Mouse (Mus musculus) frontal cortex, adult 2 months (tissue): ENCODE data around the gene Hirip3. TPM values are rescaled to one million over a fixed set of nuclear protein-coding genes. Genes with fewer than 3 reads are reported as not detected.
A peak's percentile ranks its signal among the peaks of the same experiment; 100 is the strongest.

ENCODE experiments used
- DNase-seq, 2 experiments: peaks; one replicate each; pipeline ENCODE4 v3.0.0; 2022; ENCODE audit warnings: low spot score in 1 of 2; ENCODE audit errors: extremely low spot score in 1 of 2
- polyA plus RNA-seq: library from polyadenylated mRNA; depleted of rRNA; stranded (reverse); fragments of >200 nt; gene quantifications from 2 replicates; pipeline ENCODE4 v1.2.3, GENCODE M21; 2012; rRNA removed

Hirip3 gene
- 89.0 and 92.5 TPM in 2 replicates for polyA plus RNA-seq

DNA sequence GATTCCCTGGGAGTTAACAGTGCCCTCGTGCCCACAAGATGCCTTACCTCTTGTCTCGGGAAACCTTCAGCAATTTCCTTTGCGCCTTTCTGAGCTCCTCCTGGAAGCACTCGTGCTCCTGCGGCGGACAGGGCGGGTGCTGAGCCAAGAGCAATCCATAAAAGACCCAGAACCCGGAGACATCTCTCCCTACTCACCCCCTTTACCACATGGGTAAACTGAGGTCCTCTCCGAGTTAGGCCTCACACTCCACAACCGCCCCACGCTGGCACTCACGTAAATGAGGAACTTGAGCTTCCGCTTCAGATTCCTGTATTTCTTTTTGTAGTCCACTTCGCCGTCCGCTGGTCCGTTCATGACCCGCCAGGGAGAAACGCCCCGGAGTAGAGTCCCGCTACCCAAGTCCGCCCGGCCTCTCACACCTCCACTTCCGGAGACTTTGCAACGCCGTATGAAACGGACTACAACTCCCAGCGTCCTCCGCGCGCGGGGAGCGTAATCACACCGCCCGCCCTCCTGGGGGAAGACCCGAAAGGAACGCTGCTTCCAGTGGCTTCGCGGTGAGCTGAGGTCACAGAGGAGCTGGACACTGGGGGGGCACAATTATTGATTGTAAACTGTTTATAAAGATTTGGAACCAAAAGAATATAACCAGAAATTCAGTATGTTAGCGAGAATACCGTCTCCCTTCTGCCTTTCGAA is at the start of gene Hirip3:
Hirip3 (plus strand) TSS at position 544 of the 702 bp plus-strand sequence.
- peak; percentile 92 to 97 for DNase-seq

- DNase-seq, result no peak
Measured at GRCm38 (mm10) chr7:126815726-126816222, 46.0 kb upstream of the Hirip3 start.

GRCm38 (mm10) chr7:126816494-126816893 is 45.3 kb upstream of the Hirip3 start:
- DNase-seq, result no peak

- DNase-seq, result no peak
Measured at GRCm38 (mm10) chr7:126817595-126817994, 44.2 kb upstream of the Hirip3 start.

- no peak for DNase-seq
Measured at GRCm38 (mm10) chr7:126818818-126819217, 43.0 kb upstream of the Hirip3 start.

GRCm38 (mm10) chr7:126821835-126822511 is 39.8 kb upstream of the Hirip3 start:
- DNase-seq, result peak in 1 of 2 experiments; percentile 92

GRCm38 (mm10) chr7:126822741-126823140 is 39.0 kb upstream of the Hirip3 start:
- DNase-seq, result peak in 1 of 2 experiments; percentile 34

- DNase-seq, result peak in 1 of 2 experiments; percentile 33
Measured at GRCm38 (mm10) chr7:126823202-126823711, 38.5 kb upstream of the Hirip3 start.

DNA sequence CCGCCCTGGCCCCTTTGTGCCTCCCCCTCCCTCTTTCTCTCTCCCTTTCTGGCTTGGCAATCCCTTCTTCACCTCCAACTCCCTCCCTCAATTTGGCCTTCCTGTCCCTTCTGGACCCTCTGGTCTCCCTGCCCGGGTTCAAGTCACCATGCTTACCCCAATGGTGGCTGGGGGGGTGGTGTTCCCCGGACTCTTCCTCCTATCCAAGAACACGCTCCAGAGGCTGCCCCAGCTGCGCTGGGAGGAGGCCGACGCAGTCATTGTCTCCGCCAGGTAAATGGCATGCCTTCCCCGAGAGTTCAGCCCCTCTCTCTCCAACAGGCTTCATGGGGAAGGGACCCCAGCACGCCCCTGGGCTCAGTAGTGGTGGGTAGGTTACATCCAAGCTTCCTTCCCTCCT is 37.8 kb upstream of the Hirip3 start:
- DNase-seq, result no peak

GRCm38 (mm10) chr7:126825403-126825802 is 36.4 kb upstream of the Hirip3 start:
- DNase-seq, result no peak

- no peak for DNase-seq
Measured at GRCm38 (mm10) chr7:126825952-126826351, 35.8 kb upstream of the Hirip3 start.

GRCm38 (mm10) chr7:126831539-126831938 is 30.2 kb upstream of the Hirip3 start, which contains the start of gene 4930451I11Rik:
Gene 4930451I11Rik, minus strand, starts transcription at chr7:126831639.
- DNase-seq, result no peak

GRCm38 (mm10) chr7:126832036-126832598 is 29.7 kb upstream of the Hirip3 start:
- peak in 1 of 2 experiments; percentile 91 for DNase-seq

DNA sequence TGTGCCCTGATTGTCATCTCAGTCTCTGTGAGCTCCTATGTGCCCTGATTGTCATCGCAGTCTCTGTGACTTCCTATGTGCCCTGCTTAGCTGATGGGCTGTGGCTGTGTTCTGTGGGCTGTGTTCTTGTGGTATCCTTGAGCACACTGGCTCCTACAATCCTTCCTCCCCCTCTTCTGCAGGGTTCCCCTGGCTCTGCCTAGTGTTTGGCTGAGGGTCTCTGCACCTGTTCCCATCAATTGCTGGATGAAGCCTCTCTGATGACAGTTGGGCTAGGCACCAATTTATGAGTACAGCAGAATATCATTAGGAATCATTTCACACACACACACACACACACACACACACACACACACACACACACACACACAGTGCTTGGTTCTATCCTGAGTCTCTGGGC is 28.5 kb upstream of the Hirip3 start:
- DNase-seq, result no peak

- DNase-seq, result no peak
Measured at GRCm38 (mm10) chr7:126843276-126843675, 18.5 kb upstream of the Hirip3 start.

DNA sequence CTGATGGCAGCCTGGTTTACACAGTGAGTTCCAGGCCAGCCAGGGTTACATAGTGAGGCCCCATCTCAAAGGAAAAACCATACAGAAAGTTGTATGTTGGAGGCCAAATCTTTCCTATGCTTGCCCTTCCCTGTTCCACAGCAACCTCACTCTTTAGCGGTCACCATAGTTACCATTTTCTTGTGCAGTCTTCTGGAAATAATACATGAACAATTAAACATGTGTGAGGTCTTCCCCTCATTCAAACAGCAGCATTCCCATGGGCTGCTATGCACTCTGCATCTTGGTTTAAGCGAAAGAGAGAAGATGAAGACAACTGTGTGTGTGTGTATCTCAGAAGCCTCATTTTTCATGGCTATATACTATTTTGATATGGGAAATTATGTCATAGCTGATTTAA is 16.3 kb upstream of the Hirip3 start:
- DNase-seq, result no peak

GRCm38 (mm10) chr7:126847116-126847420 is 14.7 kb upstream of the Hirip3 start, which contains the start of gene Doc2a:
Gene Doc2a, plus strand, starts transcription at chr7:126847416.
- no peak for DNase-seq

- no peak for DNase-seq
Measured at GRCm38 (mm10) chr7:126847421-126848398, 14.1 kb upstream of the Hirip3 start.

DNA sequence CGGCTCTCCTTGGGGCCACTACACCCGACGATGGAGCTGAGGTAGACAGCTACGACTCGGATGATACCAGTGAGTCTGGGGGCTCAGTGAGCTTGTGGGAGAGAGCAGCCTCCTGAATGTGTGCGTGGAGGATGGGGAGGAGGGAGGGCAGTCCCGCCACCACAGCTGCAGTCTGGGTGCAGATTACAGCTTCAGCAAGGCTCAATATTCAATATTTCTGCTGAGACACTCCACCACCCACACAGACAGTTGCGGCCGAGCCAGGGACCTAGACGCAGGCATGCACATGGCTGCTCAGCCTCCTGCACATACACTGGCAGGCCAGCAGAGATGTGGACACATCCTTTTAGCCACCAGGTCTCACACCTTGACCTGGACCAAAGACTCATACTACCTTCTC is 13.0 kb upstream of the Hirip3 start:
- DNase-seq, result peak in 1 of 2 experiments; percentile 66

DNA sequence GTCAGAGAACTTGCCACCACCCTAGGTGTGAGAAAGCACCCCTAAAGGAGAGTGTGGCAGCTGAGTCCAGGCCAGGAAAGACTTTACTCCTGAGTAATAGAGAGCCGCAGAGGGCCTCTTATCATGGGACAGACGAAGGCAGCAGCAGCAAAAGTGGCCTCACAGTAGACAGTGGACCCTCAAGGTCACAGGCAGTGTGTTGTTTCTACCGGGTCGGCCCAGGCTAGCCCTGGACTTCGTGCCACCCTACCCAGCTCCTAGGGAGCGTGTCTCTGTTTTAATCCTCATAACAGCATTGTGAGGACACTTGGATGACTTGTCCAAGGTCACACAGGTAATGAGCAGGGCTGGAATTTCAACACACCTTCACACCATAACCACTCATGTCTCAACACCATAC is 11.6 kb upstream of the Hirip3 start:
- DNase-seq, result no peak
